Mouse (Mus musculus) heart, adult 2 months (tissue): ENCODE data around the gene Parpbp.

ENCODE experiments used
- CTCF ChIP-seq: fragments of 200-600 bp; IDR thresholded peaks from 2 replicates; pipeline ENCODE4 v1.8.1; 2022; ENCODE audit warnings: antibody characterized with exemption, mild to moderate bottlenecking, moderate library complexity
- EP300 ChIP-seq: fragments of 200-500 bp; IDR thresholded peaks from 2 replicates; pipeline ENCODE4 v1.6.1; 2011; ENCODE audit warnings: low read depth, low read length, control low read depth; ENCODE audit not compliant: insufficient read depth
- POLR2A ChIP-seq: fragments of 200-500 bp; IDR thresholded peaks from 2 replicates; pipeline ENCODE4 v1.6.1; 2011; ENCODE audit warnings: mild to moderate bottlenecking, low read depth, low read length, control low read depth; ENCODE audit not compliant: insufficient read depth

DNA sequence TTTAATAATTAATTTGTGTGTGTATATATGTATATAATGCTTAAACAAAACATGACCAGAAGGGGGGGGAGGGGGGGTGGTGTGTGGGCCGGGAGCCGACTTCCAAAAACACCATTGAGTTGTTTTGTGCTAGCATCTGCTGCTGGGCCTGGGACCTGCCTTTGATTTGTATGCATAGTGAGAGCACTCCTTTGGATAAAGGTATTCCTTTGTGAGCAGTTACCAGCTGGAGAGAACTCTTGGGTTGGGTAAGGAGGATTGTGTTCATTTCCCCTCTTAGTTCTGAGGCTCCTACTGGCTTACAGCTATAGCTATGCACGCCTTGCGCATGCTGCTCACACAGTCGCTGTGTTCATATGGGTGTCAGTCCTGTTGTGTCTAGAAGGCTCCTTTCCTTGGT is 15.9 kb upstream of the Parpbp start:
- no peak for TF ChIP-seq POLR2A
- no peak for TF ChIP-seq CTCF
- no peak for TF ChIP-seq EP300
